ENCODE assay signal across 22 mouse cellular contexts in the genomic region with DNA sequence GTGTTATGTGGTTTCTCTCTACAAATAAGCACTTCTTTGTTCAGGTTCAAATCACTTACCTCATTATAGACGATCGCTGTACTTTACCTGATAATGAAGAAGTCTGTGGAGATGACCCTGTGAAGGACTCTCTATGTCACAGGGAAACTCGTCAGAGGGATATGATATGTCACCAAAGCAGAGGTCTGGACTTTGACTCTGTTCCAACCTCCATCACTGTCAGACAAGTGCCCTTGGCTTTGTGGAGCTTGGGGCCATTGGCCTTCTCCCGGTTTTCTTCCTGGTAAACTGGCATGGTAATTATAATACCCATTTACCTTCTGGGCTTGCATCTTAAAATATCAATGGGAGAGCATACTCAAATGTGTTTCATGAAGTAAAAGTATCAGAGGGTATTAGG.
A peak's percentile ranks its signal among the peaks of the same experiment; 100 is the strongest.
DNase-seq lines count a peak whose midpoint lies in the region; ATAC-seq lines count a peak whose summit lies in the region.
"Had no signal": no experiment of that assay in that cellular context is flagged by ENCODE, and none has a peak within 500 bp of the region (broad histone marks: within the 10 kb centered on the region; RNA-seq: fewer than 3 reads in every experiment).

No protein-coding gene starts in this region.

- 83% methylated on average over 4 of the region's 4 CpGs for WGBS in liver, embryonic 11.5 days

- H3K27me3 ChIP-seq in liver, embryonic 11.5 days (replicated peaks; ENCODE audit: control insufficient read depth, insufficient read depth, low read length), result no peaks in the 10 kb centered on the region
- H3K27me3 ChIP-seq: CH12.LX; embryonic facial prominence, embryonic 12.5 days; forebrain, embryonic 13.5 days; forebrain, embryonic 15.5 days had no signal

- H3K9ac ChIP-seq in liver, embryonic 11.5 days (ENCODE audit: low read depth, low read length), result no peak overlapping the region
- H3K9ac ChIP-seq: embryonic facial prominence, embryonic 12.5 days; forebrain, embryonic 13.5 days; forebrain, embryonic 15.5 days; forebrain, postnatal 0 days had no signal

- H3K27ac ChIP-seq in liver, embryonic 11.5 days (ENCODE audit: low read depth, low read length), result no peak overlapping the region
- H3K27ac ChIP-seq: embryonic facial prominence, embryonic 10.5 days; embryonic facial prominence, embryonic 12.5 days; forebrain, embryonic 13.5 days; forebrain, embryonic 15.5 days had no signal

- H3K4me3 ChIP-seq in liver, embryonic 11.5 days (ENCODE audit: low read depth, low read length), result no peak overlapping the region
- H3K4me3 ChIP-seq: embryonic facial prominence, embryonic 10.5 days; embryonic facial prominence, embryonic 12.5 days; forebrain, embryonic 13.5 days; forebrain, embryonic 15.5 days had no signal

- H3K4me2 ChIP-seq in liver, embryonic 11.5 days, result no peak overlapping the region
- H3K4me2 ChIP-seq: embryonic facial prominence, embryonic 12.5 days; forebrain, embryonic 13.5 days; forebrain, embryonic 15.5 days had no signal

- peak; percentile 48 for DNase-seq in adrenal gland, adult 2 months
- no peak for DNase-seq in adrenal gland, postnatal 4 days (ENCODE audit: low spot score in 2 of 2)
- peak; percentile 21 for DNase-seq in adrenal gland, postnatal 10 days
- no peak for DNase-seq in adrenal gland, postnatal 25 days
- peak; percentile 43 for DNase-seq in adrenal gland, postnatal 14 days
- no peak for DNase-seq in liver, embryonic 11.5 days (ENCODE audit: low spot score)
- DNase-seq: B cell, adult 2 months; cerebellum, adult 11-12 months; cerebellum, adult 2 months; cerebellum, adult 9-10 months; cerebellum, postnatal 10 days; cerebellum, postnatal 25 days; forebrain, postnatal 0 days had no signal

- ATAC-seq in liver, embryonic 11.5 days (replicated peaks; ENCODE audit: low FRiP score), result no peak
- ATAC-seq: activated CD4-positive, CD25-positive, alpha-beta regulatory T cell, adult 4 months; CD4-positive, CD25-positive, alpha-beta regulatory T cell, adult 4 months; forebrain, embryonic 13.5 days; forebrain, embryonic 15.5 days; forebrain, postnatal 0 days; Patski had no signal

- no peaks in the 10 kb centered on the region for H3K4me1 ChIP-seq in liver, embryonic 11.5 days (replicated peaks; ENCODE audit: control insufficient read depth, insufficient read depth, low read length)
- H3K4me1 ChIP-seq: embryonic facial prominence, embryonic 10.5 days; embryonic facial prominence, embryonic 12.5 days; forebrain, embryonic 13.5 days; forebrain, embryonic 15.5 days had no signal

- H3K9me3 ChIP-seq in liver, embryonic 11.5 days (ENCODE audit: control insufficient read depth, low read length), result no peaks in the 10 kb centered on the region
- H3K9me3 ChIP-seq: embryonic facial prominence, embryonic 10.5 days; embryonic facial prominence, embryonic 12.5 days; forebrain, embryonic 15.5 days had no signal

- no peaks in the 10 kb centered on the region for H3K36me3 ChIP-seq in liver, embryonic 11.5 days (ENCODE audit: control insufficient read depth, insufficient read depth, low read length)
- H3K36me3 ChIP-seq: embryonic facial prominence, embryonic 10.5 days; embryonic facial prominence, embryonic 12.5 days; forebrain, embryonic 15.5 days; G1E had no signal

Comparison
In these comparisons a context has a peak if more than half of its experiments do, and no peak if none do; other contexts are left out.
1. DNase-seq: peak in adrenal gland, adult 2 months (single experiment), adrenal gland, postnatal 10 days (single experiment) and adrenal gland, postnatal 14 days (single experiment); none in adrenal gland, postnatal 4 days (0 of 2), adrenal gland, postnatal 25 days (single experiment) and liver, embryonic 11.5 days (single experiment).